Mouse (Mus musculus) adrenal gland, adult 8-10 months (tissue): Measurements from ENCODE around the gene Sars2. TPM values are rescaled to one million over a fixed set of nuclear protein-coding genes. Genes with fewer than 3 reads are reported as not detected.

ENCODE experiments used
- total RNA-seq, 4 experiments: library from RNA; stranded (reverse); gene quantifications; 2 replicates each; pipeline ENCODE4 v1.2.4; 2022

Sars2 gene
- total RNA-seq, 4 experiments from 2014 or later = 18.0 to 26.2 (median 20.3) TPM

Other genes with a start within 250 kb of the Sars2 start
- gene Ifnl2, start 231.5 kb upstream of the Sars2 start, total RNA-seq = under 1 TPM in 1 of 4 experiments, not detected in 3; 0.46 TPM
- gene Ifnl3, start 219.2 kb upstream of the Sars2 start, total RNA-seq = not detected
- not detected for gene Sycn, start 201.1 kb upstream of the Sars2 start, total RNA-seq
- gene Nccrp1, start 194.7 kb upstream of the Sars2 start, total RNA-seq = not detected
- gene Samd4b, start 143.8 kb upstream of the Sars2 start, total RNA-seq = 10 to 100 TPM; 62.4 to 83.9 (median 73.4) TPM
- gene Pak4, start 143.8 kb upstream of the Sars2 start, total RNA-seq = 10 to 100 TPM; 28.5 to 37.2 (median 34.0) TPM
- gene Acp7, start 110.7 kb upstream of the Sars2 start, total RNA-seq = not detected
- gene Fbxo27, start 49.1 kb upstream of the Sars2 start, total RNA-seq = 1 to 10 TPM; 2.5 to 3.4 (median 3.1) TPM
- 1 to 10 TPM; 4.5 to 9.9 (median 6.9) TPM for gene Fbxo17, start 25.2 kb upstream of the Sars2 start, total RNA-seq
- 10 to 100 TPM; 76.5 to 92.2 (median 83.3) TPM for gene Mrps12, start 172 bp upstream of the Sars2 start, total RNA-seq
- gene Ccer2, start 14.2 kb downstream of the Sars2 start, total RNA-seq = not detected
- gene Sirt2, start 24.7 kb downstream of the Sars2 start, total RNA-seq = 10 to 100 TPM; 73.9 to 96.2 (median 84.3) TPM
- gene Nfkbib, start 25.5 kb downstream of the Sars2 start, total RNA-seq = 10 to 100 TPM; 32.0 to 52.2 (median 39.6) TPM
- 1 to 10 TPM; 1.9 to 4.4 (median 2.8) TPM for gene Rinl, start 47.0 kb downstream of the Sars2 start, total RNA-seq
- 100 to 1,000 TPM; 331 to 473 (median 439) TPM for gene Hnrnpl, start 66.5 kb downstream of the Sars2 start, total RNA-seq
- 100 to 1,000 TPM; 402 to 476 (median 431) TPM for gene Ech1, start 83.2 kb downstream of the Sars2 start, total RNA-seq
- gene Lgals4, start 91.9 kb downstream of the Sars2 start, total RNA-seq = 10 to 100 TPM in 2 of 4 experiments, 1 to 10 TPM in 2; 6.6 to 34.6 (median 18.8) TPM
- gene Lgals7, start 121.9 kb downstream of the Sars2 start, total RNA-seq = 1 to 10 TPM in 1 of 4 experiments, not detected in 3; 1.2 TPM
- under 1 TPM in 3 of 4 experiments, not detected in 1; 0.12 to 0.16 (median 0.15) TPM for gene Capn12, start 139.4 kb downstream of the Sars2 start, total RNA-seq
- 100 to 1,000 TPM; 184 to 285 (median 233) TPM for gene Actn4, start 220.3 kb downstream of the Sars2 start, total RNA-seq
- gene Eif3k, start 239.9 kb downstream of the Sars2 start, total RNA-seq = 100 to 1,000 TPM; 232 to 255 (median 240) TPM
- gene Map4k1, start 240.1 kb downstream of the Sars2 start, total RNA-seq = 1 to 10 TPM; 1.4 to 3.9 (median 1.8) TPM